Mouse (Mus musculus) embryonic facial prominence, embryonic 14.5 days (tissue): ENCODE measurements around the gene Tmem221. TPM values are rescaled to one million over a fixed set of nuclear protein-coding genes. Genes with fewer than 3 reads are reported as not detected.
"Not testable (repeated sequence)": the region's sequence is repeated elsewhere in the genome, so short reads cannot be mapped to it uniquely, and the experiment has no call there.

Source experiments
- ATAC-seq: fragments of 200-750 bp; cut with Nextera tagmentation; 2 replicates; pipeline ENCODE4 v1.8.0; 2017; ENCODE audit warnings: low read depth, moderate number of reproducible peaks, moderate TSS enrichment
- DNase-seq: peaks from one replicate; pipeline ENCODE4 v3.0.0-alpha.2; 2015; ENCODE audit warnings: low spot score
- H3K27ac ChIP-seq: fragments of 300-500 bp; sonication (generic); replicated peaks from 2 replicates; pipeline ENCODE4 v1.5.1; 2014; ENCODE audit warnings: low read depth, mild to moderate bottlenecking, low read length, moderate library complexity
- H3K27me3 ChIP-seq: fragments of 300-500 bp; sonication (generic); replicated peaks from 2 replicates; pipeline ENCODE4 v1.6.1; 2014; ENCODE audit warnings: low read length; ENCODE audit not compliant: control insufficient read depth, insufficient read depth
- H3K36me3 ChIP-seq: fragments of 300-500 bp; sonication (generic); 2 replicates; pipeline ENCODE4 v1.6.1; 2014; ENCODE audit warnings: low read length, mixed read lengths; ENCODE audit not compliant: control insufficient read depth, insufficient read depth
- H3K4me1 ChIP-seq: fragments of 300-500 bp; sonication (generic); 2 replicates; pipeline ENCODE4 v1.6.1; 2014; ENCODE audit warnings: antibody characterized with exemption, low read length; ENCODE audit not compliant: control insufficient read depth, insufficient read depth
- H3K4me2 ChIP-seq: fragments of 300-500 bp; sonication (generic); 2 replicates; pipeline ENCODE4 v1.6.1; 2014; ENCODE audit warnings: low read depth, mild to moderate bottlenecking, low read length, moderate library complexity, mixed read lengths
- H3K4me3 ChIP-seq: fragments of 300-500 bp; sonication (generic); 2 replicates; pipeline ENCODE4 v1.5.1; 2014; ENCODE audit warnings: low read depth, mild to moderate bottlenecking, low read length
- H3K9ac ChIP-seq: fragments of 300-500 bp; sonication (generic); 2 replicates; pipeline ENCODE4 v1.6.1; 2014; ENCODE audit warnings: low read depth, mild to moderate bottlenecking, low read length, moderate library complexity, mixed read lengths
- H3K9me3 ChIP-seq: fragments of 300-500 bp; sonication (generic); 2 replicates; pipeline ENCODE4 v1.6.1; 2016; ENCODE audit warnings: low read length; ENCODE audit not compliant: control insufficient read depth
- WGBS: fragments of 180-500 bp; shearing (Covaris S2); extraction: QIAGEN DNeasy Blood & Tissue Kit; methylation state at CpG from one replicate; pipeline ENCODE4 v1.1.7; 2014; 5-methylcytosine and 5-hydroxymethylcytosine counted together
- polyA plus RNA-seq: library from polyadenylated mRNA; unstranded; fragments of >200 nt; fragmentation: Nextera tagmentation; extraction: Ambion mirVana; gene quantifications from 2 replicates; pipeline ENCODE4 v1.2.1, GENCODE M21; 2014

Gene Tmem221
- polyA plus RNA-seq, 1 experiment from 2014 or later, result 1.4 TPM

GRCm38 (mm10) chr8:71534263-71534810 is 24.3 kb downstream of the Tmem221 start:
- 46% methylated on average over 3 of the region's 3 CpGs for WGBS
- Histone ChIP-seq H3K9me3 (no peaks in the 10 kb centered on the region), H3K27ac (no peak overlapping the region), H3K9ac (no peak overlapping the region), H3K4me2 (no peak overlapping the region), H3K27me3 (no peaks in the 10 kb centered on the region), H3K4me3 (no peak overlapping the region), H3K4me1 (peaks cover 11% of the 10 kb centered on the region; the same call in 1 of the 2 replicates), H3K36me3 (no peaks in the 10 kb centered on the region)
- DNase-seq (no peak), ATAC-seq (no peak)

GRCm38 (mm10) chr8:71530735-71531467 is 27.8 kb downstream of the Tmem221 start:
- H3K9me3 ChIP-seq, H3K36me3 ChIP-seq, H3K4me1 ChIP-seq, H3K4me2 ChIP-seq, H3K4me3 ChIP-seq, ATAC-seq, H3K27ac ChIP-seq: not testable (repeated sequence)
- peak; percentile 44 for DNase-seq
- Histone ChIP-seq H3K27me3 (peaks cover 12% of the 10 kb centered on the region), H3K9ac (0 out of 2 replicates have a peak overlapping the region, but pooled peaks have one; percentile 8)
- 52% methylated on average over 4 of the region's 12 CpGs for WGBS

GRCm38 (mm10) chr8:71528362-71529073 is 30.2 kb downstream of the Tmem221 start:
- H3K27me3 ChIP-seq, result peaks cover 27% of the 10 kb centered on the region
- no peak overlapping the region for H3K9ac ChIP-seq
- H3K27ac ChIP-seq, result peak overlapping the region; percentile 52
- 75% methylated on average over 11 of the region's 11 CpGs for WGBS
- H3K4me1 ChIP-seq, result peaks cover 7% of the 10 kb centered on the region
- DNase-seq (no peak), ATAC-seq (no peak)
- no peaks in the 10 kb centered on the region for H3K9me3 ChIP-seq
- no peaks in the 10 kb centered on the region for H3K36me3 ChIP-seq
- H3K4me3 ChIP-seq, result no peak overlapping the region
- no peak overlapping the region for H3K4me2 ChIP-seq

- 54% methylated on average over 3 of the region's 3 CpGs for WGBS
- ATAC-seq (no peak), DNase-seq (peak; percentile 41)
- H3K36me3 ChIP-seq, result no peaks in the 10 kb centered on the region
- no peak overlapping the region for H3K4me3 ChIP-seq
- no peaks in the 10 kb centered on the region for H3K9me3 ChIP-seq
- peak overlapping the region; percentile 52 for H3K27ac ChIP-seq
- H3K4me2 ChIP-seq, result no peak overlapping the region
- H3K4me1 ChIP-seq, result peaks cover 7% of the 10 kb centered on the region
- H3K27me3 ChIP-seq, result peaks cover 27% of the 10 kb centered on the region
- H3K9ac ChIP-seq, result no peak overlapping the region
Measured at GRCm38 (mm10) chr8:71527162-71527870, 31.4 kb downstream of the Tmem221 start.

GRCm38 (mm10) chr8:71526272-71526671 is 32.4 kb downstream of the Tmem221 start:
- peak overlapping the region; percentile 52; the same call in 1 of the 2 replicates for H3K27ac ChIP-seq

GRCm38 (mm10) chr8:71525226-71526050 is 33.2 kb downstream of the Tmem221 start, which contains the start of gene Ccdc194:
Gene Ccdc194 (minus strand): TSS chr8:71525711.
- ATAC-seq (no peak), DNase-seq (no peak)
- Histone ChIP-seq H3K4me1 (peaks cover 3% of the 10 kb centered on the region; the same call in 1 of the 2 replicates), H3K9me3 (no peaks in the 10 kb centered on the region), H3K4me3 (peak within 1 kb of the TSS; percentile 8; the same call in 1 of the 2 replicates), H3K9ac (peak within 1 kb of the TSS; percentile 38; the same call in 1 of the 2 replicates), H3K4me2 (peak within 1 kb of the TSS; percentile 24; the same call in 1 of the 2 replicates), H3K27ac (peak within 1 kb of the TSS; percentile 52; the same call in 1 of the 2 replicates), H3K36me3 (no peaks in the 10 kb centered on the region), H3K27me3 (peaks cover 27% of the 10 kb centered on the region)
- 9% methylated on average over 33 of the region's 46 CpGs for WGBS

More at GRCm38 (mm10) chr8:71526272-71526671, 32.4 kb downstream of the Tmem221 start:
- Histone ChIP-seq H3K9me3 (no peaks in the 10 kb centered on the region), H3K27me3 (peaks cover 27% of the 10 kb centered on the region), H3K4me1 (peaks cover 7% of the 10 kb centered on the region), H3K36me3 (no peaks in the 10 kb centered on the region), H3K9ac (no peak overlapping the region), H3K4me3 (no peak overlapping the region), H3K4me2 (no peak overlapping the region)
- WGBS, result 20% methylated on average over 6 of the region's 6 CpGs
- ATAC-seq (0 out of 2 replicates have a peak, but pooled peaks have one; percentile 20), DNase-seq (peak; percentile 54)

GRCm38 (mm10) chr8:71521634-71522033 is 37.0 kb downstream of the Tmem221 start:
- peak; percentile 92 for ATAC-seq
- H3K4me1 ChIP-seq, result no peaks in the 10 kb centered on the region
- no peak overlapping the region for H3K9ac ChIP-seq
- H3K27me3 ChIP-seq, result peaks cover 22% of the 10 kb centered on the region
- H3K4me3 ChIP-seq, result no peak overlapping the region
- no peak overlapping the region for H3K27ac ChIP-seq
- no peaks in the 10 kb centered on the region for H3K9me3 ChIP-seq
- WGBS, result 7% methylated on average over 16 of the region's 17 CpGs
- peak; percentile 95 for DNase-seq
- H3K4me2 ChIP-seq, result peak overlapping the region; percentile 32
- no peaks in the 10 kb centered on the region for H3K36me3 ChIP-seq
